15 mouse cellular contexts compared by ENCODE assay signal in the genomic region with DNA sequence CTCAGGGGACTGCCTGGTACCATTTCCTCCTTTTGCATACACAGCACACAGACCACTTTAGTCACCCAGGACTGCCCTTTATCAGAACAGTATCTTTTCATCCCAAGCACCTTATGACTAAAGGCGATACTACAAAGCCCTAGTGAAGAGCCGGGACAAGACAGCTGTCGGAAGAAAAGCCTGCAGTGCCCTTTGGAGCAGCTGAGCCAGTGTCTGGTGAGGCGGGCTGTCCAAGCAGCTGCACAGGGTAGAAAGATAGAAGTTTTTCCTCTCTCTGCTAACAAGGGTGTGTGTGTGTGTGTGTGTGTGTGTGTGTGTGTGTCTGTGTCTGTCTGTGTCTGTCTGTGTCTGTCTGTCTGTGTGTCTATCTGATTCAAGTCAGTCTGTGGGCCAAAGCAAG.
DNase-seq lines count a peak whose midpoint lies in the region; ATAC-seq lines count a peak whose summit lies in the region.
"Had no signal": no experiment of that assay in that cellular context is flagged by ENCODE, and none has a peak within 500 bp of the region (broad histone marks: within the 10 kb centered on the region; RNA-seq: fewer than 3 reads in every experiment).

No protein-coding gene starts in this region.

- 46% methylated on average over 4 of the region's 4 CpGs for WGBS in hindbrain, embryonic 10.5 days
- WGBS in hindbrain, embryonic 11.5 days: 46% methylated on average over 4 of the region's 4 CpGs
- WGBS in midbrain, embryonic 13.5 days: 27% methylated on average over 4 of the region's 4 CpGs

- H3K27me3 ChIP-seq in hindbrain, embryonic 10.5 days (ENCODE audit: insufficient read depth, poor library complexity, severe bottlenecking): peaks cover 43% of the 10 kb centered on the region
- no peaks in the 10 kb centered on the region for H3K27me3 ChIP-seq in hindbrain, embryonic 11.5 days (ENCODE audit: control insufficient read depth, insufficient read depth, low read length)
- no peaks in the 10 kb centered on the region for H3K27me3 ChIP-seq in midbrain, embryonic 13.5 days
- H3K27me3 ChIP-seq: embryonic facial prominence, embryonic 13.5 days; liver, embryonic 15.5 days had no signal

- H3K36me3 ChIP-seq in hindbrain, embryonic 10.5 days: no peaks in the 10 kb centered on the region
- H3K36me3 ChIP-seq in hindbrain, embryonic 11.5 days (ENCODE audit: control insufficient read depth, insufficient read depth, low read length): no peaks in the 10 kb centered on the region
- no peaks in the 10 kb centered on the region for H3K36me3 ChIP-seq in midbrain, embryonic 13.5 days
- H3K36me3 ChIP-seq: embryonic facial prominence, embryonic 13.5 days; liver, embryonic 15.5 days had no signal

- no peak overlapping the region for H3K4me3 ChIP-seq in hindbrain, embryonic 10.5 days
- H3K4me3 ChIP-seq in hindbrain, embryonic 11.5 days (ENCODE audit: low read depth, low read length): no peak overlapping the region
- no peak overlapping the region for H3K4me3 ChIP-seq in midbrain, embryonic 13.5 days (replicated peaks)
- H3K4me3 ChIP-seq: embryonic facial prominence, embryonic 13.5 days; layer of hippocampus, adult 2 months; liver, embryonic 15.5 days had no signal

- peak; percentile 21 for DNase-seq in cerebellum, postnatal 10 days
- DNase-seq in cerebellum, postnatal 4 days (ENCODE audit: low spot score in 2 of 2): no peak
- no peak for DNase-seq in hindbrain, embryonic 10.5 days (ENCODE audit: low spot score)
- DNase-seq in hindbrain, embryonic 11.5 days (ENCODE audit: low spot score): no peak
- peak; percentile 24 for DNase-seq in retina, embryonic 14.5 days (ENCODE audit: low spot score)
- DNase-seq in embryo, embryonic 11 days: no peak
- DNase-seq in kidney, postnatal 36 days: no peak
- DNase-seq: cerebellum, adult 9-11 months; kidney, adult 18-20 months; thymus, adult 18-20 months had no signal

- no peak overlapping the region for H3K4me2 ChIP-seq in hindbrain, embryonic 11.5 days (replicated peaks; ENCODE audit: low read depth, low read length)
- H3K4me2 ChIP-seq in midbrain, embryonic 13.5 days (replicated peaks): no peak overlapping the region
- H3K4me2 ChIP-seq: embryonic facial prominence, embryonic 13.5 days; liver, embryonic 15.5 days had no signal

- H3K9ac ChIP-seq in hindbrain, embryonic 11.5 days (ENCODE audit: low read depth, low read length): no peak overlapping the region
- H3K9ac ChIP-seq in midbrain, embryonic 13.5 days (replicated peaks): no peak overlapping the region
- H3K9ac ChIP-seq: liver, embryonic 15.5 days had no signal

- peaks cover 45% of the 10 kb centered on the region for H3K4me1 ChIP-seq in hindbrain, embryonic 10.5 days (replicated peaks)
- peaks cover 8% of the 10 kb centered on the region for H3K4me1 ChIP-seq in hindbrain, embryonic 11.5 days (replicated peaks; ENCODE audit: control insufficient read depth, insufficient read depth, low read length)
- peaks cover 57% of the 10 kb centered on the region for H3K4me1 ChIP-seq in midbrain, embryonic 13.5 days (replicated peaks)
- H3K4me1 ChIP-seq: liver, embryonic 15.5 days had no signal

- 0 out of 2 replicates have a peak overlapping the region, but pooled peaks have one; percentile 23 for H3K27ac ChIP-seq in hindbrain, embryonic 10.5 days
- no peak overlapping the region for H3K27ac ChIP-seq in hindbrain, embryonic 11.5 days (ENCODE audit: low read depth, low read length)
- peak overlapping the region; percentile 57; the same call in 1 of the 2 replicates for H3K27ac ChIP-seq in midbrain, embryonic 13.5 days
- H3K27ac ChIP-seq: embryonic facial prominence, embryonic 13.5 days; layer of hippocampus, adult 2 months; liver, embryonic 15.5 days; macrophage had no signal

- H3K9me3 ChIP-seq in hindbrain, embryonic 10.5 days: no peaks in the 10 kb centered on the region
- H3K9me3 ChIP-seq in hindbrain, embryonic 11.5 days (ENCODE audit: control insufficient read depth, low read length): no peaks in the 10 kb centered on the region
- H3K9me3 ChIP-seq in midbrain, embryonic 13.5 days: no peaks in the 10 kb centered on the region
- H3K9me3 ChIP-seq: embryonic facial prominence, embryonic 13.5 days; liver, embryonic 15.5 days had no signal

- no peak for ATAC-seq in hindbrain, embryonic 11.5 days (ENCODE audit: low FRiP score)
- ATAC-seq in midbrain, embryonic 13.5 days: 0 out of 2 replicates have a peak, but pooled peaks have one; percentile 21

Comparison
In these comparisons a context has a peak if more than half of its experiments do, and no peak if none do; other contexts are left out.
1. DNase-seq: peak in cerebellum, postnatal 10 days (2 of 2) and retina, embryonic 14.5 days (single experiment); none in cerebellum, postnatal 4 days (0 of 2), hindbrain, embryonic 10.5 days (single experiment), hindbrain, embryonic 11.5 days (single experiment), embryo, embryonic 11 days (single experiment) and kidney, postnatal 36 days (0 of 2).